Mouse (Mus musculus): Measurements from ENCODE around the gene Ern1. TPM values are rescaled to one million over a fixed set of nuclear protein-coding genes. Genes with fewer than 3 reads are reported as not detected.
A peak's percentile ranks its signal among the peaks of the same experiment; 100 is the strongest.

Ern1 gene
- 7.4 and 8.2 TPM in 2 replicates for polyA plus RNA-seq (2016; fragmentation: Nextera tagmentation; extraction: Ambion mirVana)

DNA sequence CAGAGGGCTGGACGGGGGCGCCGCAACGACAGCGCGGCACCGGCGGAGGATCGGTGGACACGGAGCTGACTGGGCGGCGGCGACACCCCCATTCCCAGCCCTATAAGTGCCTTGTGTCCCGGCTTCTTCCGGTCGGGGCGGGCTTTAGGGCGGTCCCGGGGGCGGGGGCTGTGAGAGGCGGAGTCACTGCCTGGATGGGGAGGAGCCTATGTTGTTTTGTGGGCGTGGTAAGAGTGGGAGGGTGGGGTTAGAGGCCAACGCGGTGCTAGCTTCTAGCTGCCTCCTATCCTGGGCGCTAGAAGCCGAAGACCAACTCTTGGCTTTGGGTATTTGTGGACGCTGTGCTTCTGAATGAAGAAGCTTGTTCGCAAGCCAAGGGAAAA lies at the start of gene Ern1:
Gene Ern1 (minus strand): TSS at position 120 of the 383 bp plus-strand sequence.
- H3K36me3 ChIP-seq = no peaks in the 10 kb centered on the region
- WGBS = 0% methylated on average over 28 of the region's 28 CpGs
- peak; percentile 99 for DNase-seq (ENCODE audit: low spot score)
- no peaks in the 10 kb centered on the region for H3K9me3 ChIP-seq (replicated peaks)
- H3K27me3 ChIP-seq (ENCODE audit: low read depth, poor library complexity, severe bottlenecking) = no peaks in the 10 kb centered on the region
- H3K27ac ChIP-seq = peak within 1 kb of the TSS; percentile 90
- peak within 1 kb of the TSS; percentile 95 for H3K4me3 ChIP-seq
- H3K4me1 ChIP-seq = peaks cover 23% of the 10 kb centered on the region

GRCm38 (mm10) chr11:106536253-106536912 lies 48.7 kb upstream of the Ern1 start:
- Histone ChIP-seq H3K4me3 (no peak overlapping the region), H3K27ac (peak overlapping the region; percentile 51), H3K9me3 (replicated peaks) (no peaks in the 10 kb centered on the region), H3K36me3 (peaks cover 19% of the 10 kb centered on the region), H3K27me3 (ENCODE audit: low read depth, poor library complexity, severe bottlenecking) (no peaks in the 10 kb centered on the region), H3K4me1 (peaks cover 40% of the 10 kb centered on the region)
- 89% methylated on average over 11 of the region's 11 CpGs for WGBS
- no peak for DNase-seq (ENCODE audit: low spot score)

DNA sequence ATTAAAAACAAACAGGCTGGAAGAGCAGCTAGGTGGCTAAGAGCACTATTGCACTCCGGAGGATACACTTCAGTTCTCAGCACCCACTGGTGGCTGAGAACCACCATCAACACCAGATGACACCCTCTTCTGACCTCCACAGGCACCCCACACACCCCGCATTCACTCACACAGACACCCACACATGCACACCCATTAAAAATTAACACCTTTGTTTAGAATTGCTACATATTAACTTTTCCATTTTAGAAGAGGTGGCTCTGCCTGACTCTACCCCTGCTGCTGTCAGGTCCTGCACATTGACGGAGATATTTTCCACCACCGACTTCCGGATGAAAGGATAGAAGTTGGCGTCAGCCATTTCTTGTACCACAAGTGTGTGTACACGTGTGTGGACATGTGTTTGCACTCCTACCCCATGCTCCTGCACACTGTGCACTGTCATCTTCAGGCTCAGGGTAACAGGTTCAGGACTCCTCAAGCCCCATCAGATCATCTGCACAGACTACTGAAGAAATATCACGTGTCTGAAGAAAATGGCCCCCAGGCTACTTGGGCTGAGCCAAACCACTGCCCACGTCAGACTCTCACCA lies 48.1 kb upstream of the Ern1 start:
- Histone ChIP-seq H3K4me3 (no peak overlapping the region), H3K27ac (peak overlapping the region; percentile 51; the same call in 1 of the 2 replicates), H3K27me3 (ENCODE audit: low read depth, poor library complexity, severe bottlenecking) (no peaks in the 10 kb centered on the region), H3K4me1 (peaks cover 34% of the 10 kb centered on the region), H3K36me3 (peaks cover 19% of the 10 kb centered on the region), H3K9me3 (replicated peaks) (no peaks in the 10 kb centered on the region)
- no peak for DNase-seq (ENCODE audit: low spot score)
- 93% methylated on average over 9 of the region's 9 CpGs for WGBS

- peak overlapping the region; percentile 16; the same call in 1 of the 2 replicates for H3K27ac ChIP-seq
- H3K9me3 ChIP-seq (replicated peaks) = no peaks in the 10 kb centered on the region
- WGBS = 85% methylated on average over 9 of the region's 9 CpGs
- H3K36me3 ChIP-seq = peaks cover 18% of the 10 kb centered on the region
- no peak for DNase-seq (ENCODE audit: low spot score)
- H3K4me1 ChIP-seq = peaks cover 47% of the 10 kb centered on the region
- no peak overlapping the region for H3K4me3 ChIP-seq
- no peaks in the 10 kb centered on the region for H3K27me3 ChIP-seq (ENCODE audit: low read depth, poor library complexity, severe bottlenecking)
Measured at GRCm38 (mm10) chr11:106532248-106532790, 44.7 kb upstream of the Ern1 start.

- no peaks in the 10 kb centered on the region for H3K27me3 ChIP-seq (ENCODE audit: low read depth, poor library complexity, severe bottlenecking)
- H3K36me3 ChIP-seq = peaks cover 18% of the 10 kb centered on the region
- H3K27ac ChIP-seq = no peak overlapping the region
- H3K4me1 ChIP-seq = peaks cover 52% of the 10 kb centered on the region
- no peaks in the 10 kb centered on the region for H3K9me3 ChIP-seq (replicated peaks)
- no peak for DNase-seq (ENCODE audit: low spot score)
- WGBS = 80% methylated on average over 5 of the region's 5 CpGs
- no peak overlapping the region for H3K4me3 ChIP-seq
Measured at GRCm38 (mm10) chr11:106529786-106530185, 42.1 kb upstream of the Ern1 start.

DNA sequence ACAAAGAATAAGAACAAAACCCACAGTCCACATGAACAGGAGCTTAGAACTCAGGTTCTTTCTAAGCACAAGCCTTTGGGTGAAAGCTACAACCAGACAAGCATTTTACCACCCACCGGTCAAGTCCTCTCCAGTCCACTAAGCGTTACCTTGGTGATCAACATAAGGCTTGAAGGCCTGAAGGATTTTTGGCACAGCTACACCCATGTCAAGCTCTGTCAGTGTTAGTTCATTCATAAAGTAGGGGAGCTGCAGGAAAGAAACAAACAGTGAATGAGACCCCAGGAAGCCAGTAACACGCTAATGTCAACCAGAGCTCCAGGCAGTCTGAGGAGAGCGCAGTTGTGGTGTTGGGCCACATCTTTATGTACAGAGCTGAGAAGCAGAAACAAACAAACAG lies 41.5 kb upstream of the Ern1 start:
- Histone ChIP-seq H3K4me1 (peaks cover 46% of the 10 kb centered on the region), H3K27ac (no peak overlapping the region), H3K9me3 (replicated peaks) (no peaks in the 10 kb centered on the region), H3K36me3 (peaks cover 18% of the 10 kb centered on the region), H3K4me3 (no peak overlapping the region), H3K27me3 (ENCODE audit: low read depth, poor library complexity, severe bottlenecking) (no peaks in the 10 kb centered on the region)
- no peak for DNase-seq (ENCODE audit: low spot score)
- 90% methylated on average over 4 of the region's 4 CpGs for WGBS

GRCm38 (mm10) chr11:106527926-106528325 lies 40.3 kb upstream of the Ern1 start:
- 0 out of 2 replicates have a peak overlapping the region, but pooled peaks have one; percentile 9 for H3K27ac ChIP-seq
- no peak overlapping the region for H3K4me3 ChIP-seq
- H3K4me1 ChIP-seq = peaks cover 44% of the 10 kb centered on the region
- no peaks in the 10 kb centered on the region for H3K27me3 ChIP-seq (ENCODE audit: low read depth, poor library complexity, severe bottlenecking)
- peaks cover 18% of the 10 kb centered on the region for H3K36me3 ChIP-seq
- H3K9me3 ChIP-seq (replicated peaks) = no peaks in the 10 kb centered on the region
- WGBS = 18% methylated on average over 1 of the region's 1 CpGs
- DNase-seq (ENCODE audit: low spot score) = no peak

DNA sequence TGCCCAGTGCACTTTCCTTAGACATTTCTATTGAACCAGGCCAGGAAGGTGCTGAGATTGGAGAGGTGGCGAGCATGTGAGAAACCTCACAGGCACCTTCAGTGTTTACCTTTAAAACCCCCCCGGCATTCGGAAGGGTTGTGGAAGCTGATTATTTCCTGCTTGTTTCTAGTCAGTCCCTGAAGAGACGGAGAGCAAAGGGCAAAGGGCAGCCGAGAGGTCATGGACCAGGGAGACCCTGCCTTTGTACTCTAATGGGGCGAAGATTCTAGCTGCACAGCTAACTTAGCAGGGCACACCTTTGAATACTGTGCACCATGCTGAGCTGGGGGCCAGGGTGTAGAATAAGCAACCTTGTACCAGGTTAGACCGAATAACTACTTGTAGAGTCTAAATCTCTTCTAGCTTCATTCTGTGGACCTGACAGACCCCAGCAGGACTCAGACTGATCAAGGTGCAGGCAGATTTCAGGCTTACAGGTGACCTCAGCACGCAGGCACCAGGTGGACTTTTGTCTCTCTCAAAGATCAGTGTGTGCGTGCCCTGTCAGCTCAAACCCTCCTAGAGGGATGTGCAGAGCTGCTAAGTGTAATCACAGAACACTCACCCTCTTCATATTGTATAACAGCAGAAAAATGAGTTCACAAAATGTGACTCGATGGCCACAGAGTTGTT lies 39.6 kb upstream of the Ern1 start:
- Histone ChIP-seq H3K4me1 (peaks cover 47% of the 10 kb centered on the region), H3K27ac (0 out of 2 replicates have a peak overlapping the region, but pooled peaks have one; percentile 31), H3K9me3 (replicated peaks) (no peaks in the 10 kb centered on the region), H3K27me3 (ENCODE audit: low read depth, poor library complexity, severe bottlenecking) (no peaks in the 10 kb centered on the region), H3K36me3 (peaks cover 12% of the 10 kb centered on the region), H3K4me3 (no peak overlapping the region)
- DNase-seq (ENCODE audit: low spot score) = no peak
- WGBS = 36% methylated on average over 10 of the region's 10 CpGs

- no peaks in the 10 kb centered on the region for H3K27me3 ChIP-seq (ENCODE audit: low read depth, poor library complexity, severe bottlenecking)
- no peaks in the 10 kb centered on the region for H3K36me3 ChIP-seq
- no peak for DNase-seq (ENCODE audit: low spot score)
- H3K4me3 ChIP-seq = no peak overlapping the region
- H3K4me1 ChIP-seq = peaks cover 67% of the 10 kb centered on the region
- H3K27ac ChIP-seq = no peak overlapping the region
- no peaks in the 10 kb centered on the region for H3K9me3 ChIP-seq (replicated peaks)
- 38% methylated on average over 3 of the region's 3 CpGs for WGBS
Measured at GRCm38 (mm10) chr11:106522538-106522937, 34.9 kb upstream of the Ern1 start.

- H3K27ac ChIP-seq = no peak overlapping the region
- H3K27me3 ChIP-seq (ENCODE audit: low read depth, poor library complexity, severe bottlenecking) = no peaks in the 10 kb centered on the region
- H3K4me3 ChIP-seq = no peak overlapping the region
- H3K4me1 ChIP-seq = peaks cover 65% of the 10 kb centered on the region
- DNase-seq (ENCODE audit: low spot score) = no peak
- H3K9me3 ChIP-seq (replicated peaks) = no peaks in the 10 kb centered on the region
- no peaks in the 10 kb centered on the region for H3K36me3 ChIP-seq
- 57% methylated on average over 4 of the region's 4 CpGs for WGBS
Measured at GRCm38 (mm10) chr11:106521612-106522011, 34.0 kb upstream of the Ern1 start.

- H3K36me3 ChIP-seq = no peaks in the 10 kb centered on the region
Measured at GRCm38 (mm10) chr11:106520404-106520803, 32.8 kb upstream of the Ern1 start.

DNA sequence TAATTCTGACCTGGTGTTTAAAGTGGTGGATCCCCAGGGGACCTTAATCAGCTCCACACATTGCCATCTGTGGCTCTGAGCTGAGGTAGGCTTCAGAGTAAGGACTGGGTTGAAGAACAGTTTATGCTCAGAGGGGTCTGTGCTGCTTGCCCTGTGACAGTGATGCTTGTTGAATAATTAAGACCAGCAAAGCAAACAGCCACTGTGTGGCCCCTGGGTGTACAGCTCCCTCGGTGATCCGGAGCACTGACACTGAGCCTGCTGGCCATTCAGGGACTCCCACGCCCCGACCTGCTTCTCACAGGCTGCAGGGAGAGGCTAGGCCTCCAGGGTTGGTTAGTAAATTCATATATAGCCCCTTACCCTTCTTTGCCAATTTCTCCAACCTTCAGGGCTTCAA lies 31.9 kb upstream of the Ern1 start:
- Histone ChIP-seq H3K27ac (peak overlapping the region; percentile 69; the same call in 1 of the 2 replicates), H3K27me3 (ENCODE audit: low read depth, poor library complexity, severe bottlenecking) (no peaks in the 10 kb centered on the region), H3K9me3 (replicated peaks) (no peaks in the 10 kb centered on the region), H3K36me3 (no peaks in the 10 kb centered on the region), H3K4me1 (peaks cover 67% of the 10 kb centered on the region), H3K4me3 (no peak overlapping the region)
- WGBS = 38% methylated on average over 4 of the region's 4 CpGs
- DNase-seq (ENCODE audit: low spot score) = no peak

More at GRCm38 (mm10) chr11:106520404-106520803, 32.8 kb upstream of the Ern1 start:
- Histone ChIP-seq H3K27me3 (ENCODE audit: low read depth, poor library complexity, severe bottlenecking) (no peaks in the 10 kb centered on the region), H3K4me3 (no peak overlapping the region), H3K9me3 (replicated peaks) (no peaks in the 10 kb centered on the region), H3K27ac (peak overlapping the region; percentile 74), H3K4me1 (peaks cover 58% of the 10 kb centered on the region)
- no peak for DNase-seq (ENCODE audit: low spot score)
- WGBS = 38% methylated on average over 3 of the region's 3 CpGs

GRCm38 (mm10) chr11:106518391-106518790 lies 30.7 kb upstream of the Ern1 start:
- no peaks in the 10 kb centered on the region for H3K27me3 ChIP-seq (ENCODE audit: low read depth, poor library complexity, severe bottlenecking)
- 31% methylated on average over 4 of the region's 4 CpGs for WGBS
- no peaks in the 10 kb centered on the region for H3K36me3 ChIP-seq
- peak overlapping the region; percentile 47; the same call in 1 of the 2 replicates for H3K27ac ChIP-seq
- no peak for DNase-seq (ENCODE audit: low spot score)
- peaks cover 75% of the 10 kb centered on the region for H3K4me1 ChIP-seq
- H3K4me3 ChIP-seq = no peak overlapping the region
- H3K9me3 ChIP-seq (replicated peaks) = no peaks in the 10 kb centered on the region
